Mouse (Mus musculus) fibroblast of lung, adult 2 months (primary cell): Measurements from ENCODE around the gene Ston2.
"Not testable (repeated sequence)": the region's sequence is repeated elsewhere in the genome, so short reads cannot be mapped to it uniquely, and the experiment has no call there.

Experiments used
- DNase-seq: peaks from one replicate; pipeline ENCODE4 v3.0.0-alpha.2; 2011; ENCODE audit warnings: low read depth

The Ston2 gene

DNA sequence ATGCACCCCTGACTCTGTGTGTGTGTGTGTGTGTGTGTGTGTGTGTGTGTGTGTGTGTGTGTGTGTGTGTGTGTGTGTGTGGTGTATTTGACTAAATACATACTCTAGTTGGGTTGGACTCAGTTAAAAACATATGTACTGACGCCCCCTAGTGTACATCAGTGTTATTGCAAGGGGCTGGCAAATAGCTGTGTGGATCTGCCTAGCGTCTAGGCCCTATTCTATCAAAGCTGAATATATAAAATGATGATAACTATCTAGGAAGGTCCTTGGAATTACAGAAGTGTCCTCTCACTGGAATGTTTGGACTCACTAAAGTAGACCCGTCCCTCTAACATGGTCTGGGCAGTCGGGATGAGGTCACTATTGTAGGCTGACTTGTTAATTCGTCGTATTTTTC is 1.6 kb upstream of the Ston2 start:
- no peak for DNase-seq

DNA sequence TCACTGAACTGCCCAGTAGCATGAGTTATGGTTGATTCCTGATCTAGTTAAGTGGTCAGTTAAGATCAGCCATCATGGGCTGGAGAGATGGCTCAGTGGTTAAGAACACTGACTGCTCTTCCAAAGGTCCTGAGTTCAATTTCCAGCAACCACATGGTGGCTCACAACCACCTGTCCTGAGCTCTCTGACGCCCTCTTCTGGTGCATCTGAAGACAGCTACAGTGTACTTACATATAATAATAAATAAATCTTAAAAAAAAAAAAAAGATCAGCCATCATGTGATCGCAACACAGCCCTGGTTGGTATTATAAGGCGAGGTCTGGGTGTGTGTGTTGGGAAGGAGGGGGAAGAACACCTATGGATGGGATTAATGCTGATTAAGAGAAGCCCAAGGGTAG is 259 bp upstream of the Ston2 start:
- DNase-seq, result not testable (repeated sequence)

DNA sequence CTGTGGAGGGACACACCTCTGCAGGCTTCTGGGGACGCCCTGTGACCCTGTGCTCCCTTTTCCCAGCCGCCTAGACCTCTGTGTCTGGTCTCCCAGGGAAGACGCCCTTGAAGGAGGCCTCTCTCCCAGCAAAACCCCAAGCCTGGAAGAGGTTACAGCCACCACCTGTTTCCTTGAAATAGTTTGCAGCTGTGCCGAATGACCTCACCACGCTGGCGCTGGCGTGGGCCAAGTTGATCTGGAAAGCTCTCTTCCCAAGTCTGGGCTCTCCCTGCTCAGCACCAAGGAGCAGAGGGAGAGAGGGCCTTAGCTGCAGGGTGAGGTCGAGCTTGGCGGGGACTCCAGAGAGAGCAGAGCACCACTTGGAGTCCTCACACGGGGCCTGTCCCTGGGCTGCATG is 1.8 kb downstream of the Ston2 start:
- DNase-seq, result peak; percentile 78

DNA sequence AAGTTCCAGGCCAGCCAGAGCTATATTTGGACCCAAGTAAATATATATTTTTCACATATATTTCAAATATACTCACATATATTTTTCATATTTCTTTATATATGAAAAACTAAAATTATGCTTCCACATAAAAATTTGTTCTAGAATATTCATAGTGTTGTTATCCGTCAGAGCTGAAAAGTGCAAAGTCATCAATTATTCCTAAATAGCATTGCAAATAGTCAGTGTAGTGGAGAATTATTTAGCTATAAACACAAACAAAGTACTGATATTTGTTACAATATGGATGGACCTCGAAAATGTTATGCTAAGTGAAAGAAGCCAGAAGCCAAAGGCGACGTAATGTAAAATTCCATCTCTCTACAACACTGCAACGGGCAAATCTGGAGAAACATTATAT is 6.8 kb downstream of the Ston2 start:
- no peak for DNase-seq

DNA sequence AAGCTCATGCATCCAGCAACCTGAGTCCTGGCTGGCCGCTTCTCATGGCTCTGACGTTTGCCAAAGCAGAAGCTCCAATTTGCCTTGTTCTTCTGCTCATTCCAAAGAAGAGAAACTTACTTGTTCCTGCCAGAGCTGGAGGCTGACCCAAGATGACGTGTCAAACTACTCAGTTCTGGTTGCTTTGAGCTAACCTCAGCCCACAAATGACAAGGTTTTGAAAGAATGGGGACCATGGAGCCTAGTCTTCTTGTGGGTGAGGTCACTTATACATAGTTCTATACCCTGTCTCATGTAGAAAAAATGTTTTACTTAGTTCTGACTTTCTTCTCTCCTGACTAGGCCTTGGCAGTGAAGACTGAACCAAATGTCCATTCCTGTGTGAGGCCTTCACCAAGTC is 7.7 kb downstream of the Ston2 start:
- no peak for DNase-seq

DNA sequence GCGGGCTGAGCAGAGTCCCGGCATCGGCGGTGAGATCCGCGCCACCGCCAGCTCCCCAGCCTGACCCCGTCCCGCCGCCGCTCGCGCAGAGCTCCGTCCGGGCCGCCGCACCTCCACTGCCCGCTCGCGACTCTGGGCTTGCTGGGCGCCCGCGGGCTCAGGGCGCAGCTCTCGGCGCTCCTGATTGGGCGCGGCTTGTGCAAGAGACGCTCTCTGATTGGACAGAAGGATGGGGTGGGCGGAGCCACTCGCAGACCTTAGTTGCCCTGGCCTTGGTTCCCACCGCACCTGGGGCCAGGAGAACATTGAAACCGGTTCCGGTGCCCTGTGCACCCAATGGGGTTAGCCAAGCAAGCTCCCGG is 9.2 kb downstream of the Ston2 start:
- DNase-seq, result peak; percentile 35

DNA sequence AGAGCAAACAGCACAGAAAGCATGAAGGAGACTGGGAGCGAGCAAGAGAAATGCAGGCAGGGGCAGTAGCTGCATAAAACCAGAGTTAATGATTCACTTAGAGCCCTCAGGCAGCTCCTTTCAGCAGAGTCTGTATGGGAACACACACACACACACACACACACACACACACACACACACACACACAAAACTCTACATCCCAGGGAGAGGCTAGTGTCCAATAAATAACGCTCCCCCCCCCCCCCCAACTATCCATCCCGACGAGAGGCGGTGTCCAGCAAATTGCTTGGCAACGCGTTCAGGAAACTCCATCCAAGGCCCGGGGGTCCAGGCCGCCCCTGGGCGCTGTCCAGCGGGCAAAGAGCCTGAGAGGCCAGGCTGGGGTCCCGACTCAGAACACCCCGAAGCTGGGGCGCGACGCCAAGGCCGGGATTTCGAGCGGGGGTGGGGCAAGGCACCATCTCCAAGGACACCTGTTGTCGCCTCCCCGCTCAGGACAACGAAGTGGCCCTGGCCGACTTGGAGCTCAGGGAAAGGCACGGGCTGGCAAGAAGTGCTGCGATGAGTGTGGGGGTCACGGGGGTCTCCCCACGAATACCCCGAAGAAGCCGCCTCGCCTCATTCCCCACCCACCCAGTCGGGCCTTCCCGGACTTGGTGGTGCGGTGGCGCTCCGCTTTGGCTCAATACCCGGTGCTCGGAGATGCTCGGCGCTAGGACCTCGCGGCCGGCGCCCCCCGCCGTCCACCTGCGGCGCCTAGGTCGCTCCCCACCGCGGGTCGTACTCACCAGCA is 9.8 kb downstream of the Ston2 start:
- no peak for DNase-seq

DNA sequence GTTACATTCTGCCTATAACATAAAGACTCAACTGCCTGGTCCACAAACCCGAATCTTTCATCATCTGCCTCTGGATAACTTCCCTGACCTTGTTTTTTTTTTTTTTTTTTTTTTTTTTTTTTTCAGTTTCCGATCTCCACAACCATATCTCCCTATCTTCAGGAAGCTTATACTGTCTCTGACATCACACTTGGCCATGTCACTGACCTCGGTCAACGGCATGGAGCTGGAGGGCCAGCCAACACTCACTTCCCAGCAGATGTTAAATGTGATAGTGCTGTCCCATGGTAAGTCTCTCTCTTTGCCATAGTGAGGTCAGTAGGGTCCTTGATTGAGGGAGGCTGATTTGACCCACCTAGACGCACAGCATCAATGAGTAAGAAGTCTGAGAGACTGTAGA is 11.8 kb downstream of the Ston2 start:
- no peak for DNase-seq

DNA sequence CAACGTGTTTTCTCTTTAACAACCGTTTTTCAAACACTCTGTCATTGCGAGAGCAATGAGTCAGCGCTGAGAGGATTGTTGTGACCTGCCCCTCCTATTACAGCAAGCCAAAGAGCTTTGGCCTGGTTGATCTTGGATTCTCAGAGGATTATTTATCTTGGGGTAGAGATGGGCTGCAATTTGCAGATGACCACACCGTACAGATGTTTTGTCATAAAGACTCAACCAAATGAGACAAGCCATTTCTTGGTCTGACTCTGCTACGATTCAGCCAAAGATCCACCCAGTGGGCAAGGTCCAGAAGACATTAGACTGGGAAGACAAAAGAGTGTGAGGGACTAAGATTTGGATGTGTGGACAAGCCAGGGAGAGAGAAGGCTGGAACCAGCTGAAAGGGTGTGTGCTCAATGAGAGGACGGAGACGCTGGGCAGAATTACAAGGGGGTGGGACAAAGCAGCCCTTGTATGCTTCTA is 13.3 kb downstream of the Ston2 start:
- peak; percentile 53 for DNase-seq

DNA sequence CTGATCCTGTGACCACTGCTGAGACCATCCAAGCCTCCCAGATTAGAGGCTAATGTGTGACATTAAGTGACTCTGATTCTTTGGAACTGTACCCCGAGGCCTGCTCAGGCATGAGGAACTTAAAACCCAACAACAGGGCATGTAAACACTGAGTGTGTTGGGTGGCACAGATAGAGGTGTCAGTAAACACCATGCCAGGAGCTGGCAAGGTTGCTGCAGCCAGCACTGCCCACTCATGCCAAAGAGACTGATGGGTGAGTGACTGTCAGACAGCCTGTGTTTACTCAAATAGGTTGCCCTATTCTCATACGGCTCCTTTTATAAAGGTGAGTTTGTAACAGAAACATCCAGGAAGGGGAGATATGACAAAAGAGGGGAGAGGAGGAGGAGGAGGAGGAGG is 19.3 kb downstream of the Ston2 start:
- DNase-seq, result no peak

DNA sequence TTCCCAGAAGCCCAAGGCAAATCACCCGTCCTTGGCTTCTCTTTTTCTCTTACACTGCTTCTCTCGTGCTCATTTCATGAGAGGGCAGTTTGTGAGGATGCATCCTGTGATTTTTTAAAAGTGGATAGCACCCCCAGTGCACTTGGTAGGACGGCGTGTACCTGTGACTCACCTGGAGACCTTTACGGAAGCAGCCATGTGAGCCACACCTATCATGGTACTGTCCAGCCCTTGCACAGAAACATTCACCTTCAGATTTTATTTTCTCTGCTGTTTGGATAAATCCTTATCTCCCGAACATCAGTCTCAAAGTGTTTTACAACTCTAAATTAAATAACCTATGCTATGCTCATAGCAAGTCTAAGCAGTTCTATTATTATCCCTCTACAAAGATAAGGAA is 20.0 kb downstream of the Ston2 start:
- no peak for DNase-seq

DNA sequence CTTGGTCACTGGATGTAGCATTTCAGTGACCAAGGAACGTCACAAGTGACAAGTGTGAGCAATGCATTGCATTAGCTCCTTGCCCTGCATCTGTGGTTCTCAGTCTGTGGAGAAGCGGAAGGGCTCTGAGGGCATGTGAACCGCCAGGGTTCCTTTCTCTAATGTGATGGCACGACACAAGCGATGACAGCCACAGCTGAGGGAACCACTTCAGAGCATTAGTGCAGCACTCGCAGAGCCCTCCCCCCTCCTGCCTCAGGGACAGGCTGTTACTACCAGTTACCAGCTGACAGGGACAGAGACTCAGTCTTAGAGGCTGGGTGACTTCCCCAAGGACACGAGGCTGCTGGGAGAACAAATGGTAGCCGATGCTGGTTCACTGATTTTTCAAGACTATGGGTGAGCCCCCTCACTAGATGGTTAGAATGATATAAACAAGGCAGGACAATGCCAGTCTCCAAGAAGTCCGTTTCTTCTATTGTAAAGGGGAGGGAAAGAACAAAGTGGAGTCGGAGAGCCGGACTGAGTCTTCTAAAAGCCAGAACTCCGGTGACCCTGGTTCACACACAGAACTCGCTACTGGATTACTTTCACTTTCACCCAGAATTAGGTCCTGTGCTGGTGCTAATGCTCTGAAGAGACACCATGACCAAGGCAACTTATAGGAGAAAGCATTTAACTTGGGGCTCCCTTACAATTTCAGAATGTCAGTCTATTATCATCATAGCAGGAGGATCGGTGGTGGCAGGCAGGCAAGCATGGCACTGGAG is 21.7 kb downstream of the Ston2 start:
- DNase-seq, result no peak

DNA sequence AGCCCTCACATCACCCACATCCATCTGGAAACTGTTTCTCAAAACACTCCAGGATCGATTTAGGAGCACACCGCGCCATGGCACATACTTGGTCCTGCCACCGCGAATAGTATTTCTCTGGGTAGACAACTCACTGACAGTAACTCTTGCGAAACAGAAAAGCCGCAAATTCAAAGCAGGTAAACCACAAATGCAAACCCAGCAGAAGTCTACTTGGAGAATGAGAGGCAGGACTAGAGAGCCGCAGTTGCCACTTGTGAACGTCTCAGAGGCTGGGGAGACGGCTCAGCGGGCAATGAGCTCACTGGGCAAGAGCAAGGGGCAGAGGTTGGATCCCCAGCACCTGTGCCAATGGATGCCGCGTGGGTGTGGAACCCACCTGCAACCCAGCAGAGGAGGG is 22.7 kb downstream of the Ston2 start:
- peak; percentile 75 for DNase-seq

DNA sequence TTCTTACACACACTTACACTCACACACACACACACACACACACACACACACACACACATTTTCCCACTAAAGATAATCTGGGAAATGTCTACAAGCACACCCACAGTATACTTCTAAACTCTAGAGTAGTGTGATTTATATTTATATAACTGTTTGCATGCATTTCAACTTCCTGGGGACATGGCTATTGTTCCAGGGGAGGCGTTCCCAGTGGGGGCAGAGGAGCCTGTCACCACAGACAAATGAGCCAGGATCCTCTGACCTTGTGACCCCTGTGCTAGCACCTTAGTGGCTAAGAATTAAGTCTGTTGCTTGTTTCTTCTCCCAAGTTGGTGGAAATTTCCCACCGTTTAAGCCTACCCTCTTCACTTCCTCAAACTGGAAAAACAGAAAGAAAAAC is 23.1 kb downstream of the Ston2 start:
- no peak for DNase-seq

DNA sequence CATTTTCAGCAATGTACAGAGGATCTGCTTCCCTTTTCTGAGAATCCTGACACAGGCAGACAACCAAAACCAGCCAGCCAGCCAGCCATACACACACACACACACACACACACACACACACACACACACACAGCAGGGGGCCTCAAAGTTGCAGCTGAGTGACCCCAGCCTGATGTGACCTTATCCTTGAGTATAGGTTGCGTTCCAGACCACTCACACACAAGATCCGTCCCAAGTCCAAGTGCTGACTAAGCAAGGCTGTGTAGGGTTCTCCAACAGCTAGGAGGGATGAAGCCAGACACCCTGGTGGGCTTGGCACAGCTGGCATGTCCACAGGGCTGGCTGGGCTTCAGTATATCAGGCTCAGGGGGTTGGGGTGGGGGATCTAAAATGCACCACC is 23.7 kb downstream of the Ston2 start:
- DNase-seq, result no peak

DNA sequence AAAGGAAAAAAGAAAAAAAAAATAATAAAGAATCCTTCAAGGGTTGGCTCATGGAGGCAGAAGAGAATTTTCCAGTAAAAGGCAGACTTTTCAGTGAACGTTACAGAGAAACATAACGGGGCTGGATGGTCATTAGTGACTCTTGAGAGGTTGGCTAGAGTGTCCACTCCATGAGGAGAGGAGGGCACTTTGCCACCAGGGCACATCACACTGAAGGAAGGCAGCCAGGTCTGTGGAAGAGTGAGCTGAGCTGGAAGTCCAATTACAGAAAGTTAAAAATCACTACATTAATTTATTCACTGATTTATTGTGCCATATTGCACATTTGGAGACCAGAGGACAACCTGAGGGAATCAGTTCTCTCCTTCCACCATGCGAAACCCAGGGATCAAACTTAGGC is 28.4 kb downstream of the Ston2 start:
- no peak for DNase-seq

DNA sequence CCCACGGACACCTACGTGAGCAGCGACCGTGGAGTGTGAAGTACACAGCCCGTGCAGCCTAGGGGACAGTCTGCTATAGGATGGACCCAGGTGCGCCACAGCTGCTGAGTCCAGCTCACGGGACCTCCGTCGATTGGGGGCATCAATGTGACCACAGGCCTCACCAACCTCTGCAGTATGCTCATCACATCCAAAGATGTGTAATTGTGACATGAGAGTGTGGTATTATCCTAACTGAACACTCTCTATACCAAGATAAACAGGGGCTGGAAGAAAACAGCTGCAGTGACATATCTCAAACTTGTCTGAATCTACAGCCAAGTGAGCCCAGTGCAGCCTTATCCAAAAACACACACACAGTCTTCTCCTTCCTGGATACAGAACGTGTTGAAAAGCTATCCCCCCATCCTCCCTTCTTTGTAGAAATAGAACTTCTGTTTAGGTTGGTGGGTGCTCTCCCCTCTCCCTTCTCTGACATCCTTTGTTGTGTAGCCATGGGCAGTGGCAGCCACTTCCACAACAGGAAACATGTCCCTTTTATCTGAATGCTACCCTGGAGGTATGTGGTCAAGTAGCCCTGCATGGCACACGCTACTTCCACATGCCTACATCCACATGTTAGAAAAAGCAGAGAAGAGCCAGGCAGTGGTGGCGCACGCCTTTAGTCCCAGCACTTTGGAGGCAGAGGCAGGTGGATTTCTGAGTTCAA is 30.2 kb downstream of the Ston2 start:
- no peak for DNase-seq

DNA sequence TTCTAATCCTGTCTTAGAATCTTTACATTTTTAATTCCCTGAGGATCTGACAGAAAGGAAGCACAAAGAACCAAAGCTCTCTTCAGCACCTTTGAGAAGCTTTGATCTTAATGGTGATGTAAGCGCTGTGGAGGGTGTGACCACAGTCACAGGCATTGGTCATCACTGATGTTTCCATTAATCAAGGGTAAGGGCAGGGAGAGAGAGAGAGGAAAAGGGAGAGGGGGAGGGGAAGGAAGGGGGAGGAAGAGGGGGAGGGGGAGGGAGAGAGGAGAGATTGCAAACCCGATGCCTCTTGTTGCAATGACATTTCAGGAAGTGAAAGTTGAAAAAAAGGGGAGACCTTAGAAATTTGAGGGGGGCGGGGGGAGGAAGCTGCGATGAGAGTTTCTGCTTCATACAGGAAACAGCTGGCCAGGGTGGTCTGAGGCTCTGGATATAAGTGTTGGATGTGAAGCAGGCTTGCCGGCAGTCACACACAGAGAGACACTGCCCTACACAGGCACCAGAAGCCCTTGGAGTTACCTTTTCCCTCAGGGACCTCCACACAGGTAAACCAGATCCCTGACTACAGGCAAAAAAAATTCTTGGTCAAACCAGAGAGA is 31.5 kb downstream of the Ston2 start:
- no peak for DNase-seq

DNA sequence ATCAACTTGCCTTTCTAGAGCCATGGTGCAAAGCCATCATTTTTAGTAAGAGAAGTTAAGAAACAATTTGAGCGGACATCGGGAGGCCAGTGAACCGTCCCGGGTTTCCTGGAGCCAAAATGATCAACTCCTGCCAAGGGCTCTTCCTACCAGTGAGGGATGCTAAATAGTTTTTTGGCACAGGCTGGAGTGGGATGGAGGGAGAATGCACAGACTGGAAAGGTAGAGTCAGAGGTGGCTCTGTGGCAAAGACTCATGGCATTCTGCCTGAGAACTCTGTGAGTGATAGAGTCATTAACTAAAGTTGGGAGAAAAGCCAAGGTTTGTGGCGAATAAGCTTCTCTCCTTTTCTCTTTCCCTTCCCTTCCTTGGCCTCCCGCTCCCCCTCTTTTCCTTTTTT is 33.6 kb downstream of the Ston2 start:
- no peak for DNase-seq

DNA sequence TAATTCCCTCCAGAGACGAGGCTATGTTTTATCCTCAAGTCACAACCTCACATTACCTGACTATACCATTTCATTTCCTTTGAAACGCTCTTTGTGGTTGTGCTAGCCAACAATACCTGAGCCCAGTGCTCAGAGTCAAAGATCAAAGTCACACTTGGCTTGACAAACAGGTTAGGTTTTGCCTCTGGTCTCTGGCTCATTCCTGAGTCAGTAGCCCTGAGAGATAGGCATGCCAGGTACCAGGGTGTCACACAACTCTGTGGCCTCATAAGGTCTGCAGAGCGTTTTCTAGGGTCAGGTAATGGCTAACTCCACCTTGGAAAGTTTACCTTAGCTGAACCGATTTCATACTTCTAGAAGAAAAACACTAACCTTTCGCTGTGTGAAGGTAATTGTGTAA is 35.5 kb downstream of the Ston2 start:
- no peak for DNase-seq

DNA sequence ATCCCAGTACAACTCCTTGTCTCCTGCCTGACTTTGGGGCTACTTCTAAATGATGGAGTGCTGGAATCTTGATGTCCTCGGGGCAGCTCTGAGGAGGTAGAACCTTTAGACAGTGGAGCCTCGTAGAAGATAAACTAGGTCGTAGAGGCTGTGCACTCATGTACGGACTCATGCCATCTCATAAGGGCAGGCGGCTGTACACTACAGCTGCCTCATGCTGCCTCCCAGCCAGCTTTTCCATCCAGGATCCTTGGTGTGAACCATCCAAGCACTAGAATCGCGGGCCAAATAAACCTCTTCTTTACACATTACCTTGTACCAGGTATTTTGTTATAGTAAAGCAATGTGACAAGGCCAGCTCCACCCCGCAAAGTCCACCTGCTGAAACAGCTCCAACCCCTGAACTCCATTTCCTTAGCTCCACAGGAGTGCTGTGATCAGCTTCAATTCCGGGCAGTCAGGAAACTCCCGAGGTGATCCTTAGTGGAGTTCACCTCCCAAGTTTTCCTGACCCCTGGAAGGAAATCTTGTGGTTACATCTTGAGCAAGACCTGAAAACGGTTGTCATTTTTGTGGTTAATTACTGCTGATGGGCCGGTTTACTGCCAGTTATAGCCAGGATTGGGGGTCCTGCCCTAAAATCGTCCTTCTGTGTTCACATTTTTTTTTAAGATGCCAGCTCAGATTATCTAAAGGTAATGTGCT is 36.1 kb downstream of the Ston2 start:
- no peak for DNase-seq
